Mouse (Mus musculus): ENCODE results near the gene Slc43a3.

DNA sequence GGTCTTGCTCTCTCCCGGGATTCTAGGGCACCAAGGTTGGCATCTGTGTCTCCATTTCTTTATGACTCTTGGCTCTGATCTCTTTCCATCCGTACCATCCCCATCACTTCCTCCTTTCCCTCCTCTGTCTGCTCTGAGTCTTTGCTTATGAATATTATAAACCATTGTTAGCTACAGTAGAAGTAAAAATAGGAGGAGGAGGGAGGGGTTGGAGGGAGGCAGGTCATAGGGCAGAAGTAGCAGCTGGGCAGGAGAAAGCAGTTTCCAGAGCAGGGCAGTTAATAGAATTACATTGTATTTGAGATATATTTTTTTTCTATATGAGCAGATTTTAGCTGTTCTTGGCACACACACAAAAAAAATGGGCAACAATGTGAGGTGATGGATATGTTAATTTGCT, 12.3 kb downstream of the Slc43a3 start:
- TF ChIP-seq CTCF (IDR thresholded peaks at IDR 0.05 in 2 of 3, conservative IDR thresholded peaks at IDR 0.05 in 1 of 3; ENCODE audit: control insufficient read depth in 1 of 3, insufficient read depth in 1 of 3, low read depth in 2 of 3, low read length in 3 of 3, poor library complexity in 1 of 3, severe bottlenecking in 1 of 3) (no peak), POLR2AphosphoS5 (IDR thresholded peaks at IDR 0.05; ENCODE audit: borderline replicate concordance, low read depth, low read length) (no peak), E2F4 (IDR thresholded peaks at IDR 0.05; ENCODE audit: borderline replicate concordance, low read depth, low read length) (no peak), ZMIZ1 (IDR thresholded peaks at IDR 0.05; ENCODE audit: low read depth, low read length) (no peak), ELF1 (IDR thresholded peaks at IDR 0.05; ENCODE audit: low read depth, low read length) (no peak), ETS1 (IDR thresholded peaks at IDR 0.05; ENCODE audit: low read depth, low read length) (no peak), NELFE (IDR thresholded peaks at IDR 0.05; ENCODE audit: low read depth, low read length) (no peak), ZNF384 (IDR thresholded peaks at IDR 0.05; ENCODE audit: low read depth, low read length) (no peak), TCF12 (IDR thresholded peaks at IDR 0.05; ENCODE audit: low read depth, low read length) (no peak), NRF1 (IDR thresholded peaks at IDR 0.05; ENCODE audit: insufficient read depth, low read depth, low read length, poor library complexity, severe bottlenecking) (no peak), ZC3H11A (IDR thresholded peaks at IDR 0.05; ENCODE audit: low read depth, low read length) (no peak), RAD21 (IDR thresholded peaks at IDR 0.05; ENCODE audit: low read depth, low read length) (no peak), GATA1 (IDR thresholded peaks at IDR 0.05; ENCODE audit: low read depth, low read length) (no peak), BHLHE40 (IDR thresholded peaks at IDR 0.05; ENCODE audit: borderline replicate concordance, low read depth, low read length) (no peak)
